Mouse (Mus musculus): Measurements from ENCODE around the gene Clic3.
"Not testable (repeated sequence)": the region's sequence is repeated elsewhere in the genome, so short reads cannot be mapped to it uniquely, and the experiment has no call there.

GRCm38 (mm10) chr2:25413436-25413835, 43.2 kb upstream of the Clic3 start:
- not testable (repeated sequence) for TF ChIP-seq GATA1 (IDR thresholded peaks at IDR 0.05; ENCODE audit: low read depth, low read length); POLR2A (IDR thresholded peaks at IDR 0.05; ENCODE audit: control insufficient read depth in 1 of 2, insufficient read depth in 1 of 2, low read depth in 1 of 2, low read length in 2 of 2, poor library complexity in 1 of 2); USF2 (IDR thresholded peaks at IDR 0.05; ENCODE audit: borderline replicate concordance in 1 of 2, insufficient read depth in 1 of 2, low read depth in 1 of 2, low read length in 2 of 2); EP300 (IDR thresholded peaks at IDR 0.05; ENCODE audit: low read depth in 1 of 2, low read length in 2 of 2); MAX (IDR thresholded peaks at IDR 0.05; ENCODE audit: low read length); ELF1 (IDR thresholded peaks at IDR 0.05; ENCODE audit: low read depth, low read length)
- 0 out of 2 replicates have a peak, but pooled peaks have one; percentile 50 for TF ChIP-seq MYC (IDR thresholded peaks at IDR 0.05; ENCODE audit: low read depth, low read length)
- TF ChIP-seq CTCF (IDR thresholded peaks at IDR 0.05 in 2 of 3, conservative IDR thresholded peaks at IDR 0.05 in 1 of 3; ENCODE audit: control insufficient read depth in 1 of 3, insufficient read depth in 1 of 3, low read depth in 2 of 3, low read length in 3 of 3, poor library complexity in 1 of 3, severe bottlenecking in 1 of 3), result peak in 2 of 3 experiments; percentile 19 to 50; a peak in 3 of 6 replicates
- peak; percentile 38 for TF ChIP-seq RAD21 (IDR thresholded peaks at IDR 0.05; ENCODE audit: low read depth, low read length)
